Mouse (Mus musculus): Measurements from ENCODE around the gene Pdha2. TPM values are rescaled to one million over a fixed set of nuclear protein-coding genes. Genes with fewer than 3 reads are reported as not detected.

Gene Pdha2
- polyA plus RNA-seq (2014; fragmentation: Nextera tagmentation; extraction: Ambion mirVana): not detected in 2 replicates

DNA sequence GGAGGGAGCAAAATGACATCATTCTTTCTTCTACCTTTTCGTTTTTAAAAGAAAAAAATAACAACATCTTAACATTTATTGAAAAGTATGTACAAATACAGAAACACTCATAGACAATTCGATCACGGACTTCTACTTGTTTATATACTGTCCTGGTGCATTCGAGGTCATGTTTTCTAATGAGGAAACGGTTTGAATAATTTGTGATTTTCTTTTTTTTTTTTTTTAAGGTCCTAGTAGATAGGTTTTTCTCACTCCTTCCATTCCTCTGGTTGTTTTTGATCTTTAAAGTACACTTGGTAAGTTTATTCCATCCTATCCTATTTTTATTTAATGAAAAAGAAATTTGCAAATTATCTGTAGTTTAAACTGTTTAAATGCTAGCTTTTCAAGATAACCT is at the start of gene Pdha2:
Pdha2 (minus strand) TSS at position 101 of the 400 bp plus-strand sequence.
- WGBS: 79% methylated on average over 5 of the region's 5 CpGs
- Histone ChIP-seq H3K4me1 (ENCODE audit: control insufficient read depth in 2 of 2, insufficient read depth in 2 of 2, low read length in 2 of 2) (no peaks in the 10 kb centered on the region), H3K4me3 (ENCODE audit: control insufficient read depth in 1 of 2, insufficient read depth in 1 of 2, low read depth in 1 of 2, low read length in 2 of 2) (no peak within 1 kb of the TSS), H3K36me3 (ENCODE audit: control insufficient read depth, insufficient read depth, low read length) (no peaks in the 10 kb centered on the region), H3K4me2 (ENCODE audit: low read length) (no peak within 1 kb of the TSS), H3K27ac (replicated peaks in 1 of 2; ENCODE audit: control insufficient read depth in 1 of 2, insufficient read depth in 1 of 2, low read depth in 2 of 2, low read length in 2 of 2) (no peak within 1 kb of the TSS), H3K9ac (ENCODE audit: low read length) (no peak within 1 kb of the TSS), H3K27me3 (ENCODE audit: control insufficient read depth, insufficient read depth, low read length) (no peaks in the 10 kb centered on the region), H3K9me3 (ENCODE audit: control insufficient read depth, low read length) (peaks cover 5% of the 10 kb centered on the region; the same call in 1 of the 2 replicates)
- no peak for ATAC-seq (ENCODE audit: insufficient number of reproducible peaks, insufficient read depth, low FRiP score, low read depth)

DNA sequence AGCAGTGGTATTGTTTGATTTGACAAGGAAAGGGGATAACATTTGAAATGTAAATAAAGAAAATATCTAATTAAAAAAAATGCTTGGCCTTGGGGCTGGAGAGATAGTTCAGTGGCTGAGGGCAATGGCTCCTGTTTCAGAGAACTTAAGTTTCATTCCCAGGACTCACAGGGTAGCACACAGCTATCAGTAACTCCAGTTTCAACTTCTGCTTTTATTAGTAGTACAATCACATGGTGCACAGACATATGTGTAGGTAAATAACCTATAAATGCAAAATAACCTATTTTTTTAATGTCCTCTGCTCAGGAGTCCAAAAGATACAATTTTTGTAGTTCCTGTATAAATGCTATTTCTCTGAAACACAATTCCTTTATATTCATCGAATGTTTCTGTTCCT is 48.4 kb upstream of the Pdha2 start:
- H3K9ac ChIP-seq (ENCODE audit: low read length): no peak overlapping the region
- no peak overlapping the region for H3K4me2 ChIP-seq (ENCODE audit: low read length)
- H3K27me3 ChIP-seq (ENCODE audit: control insufficient read depth, insufficient read depth, low read length): no peaks in the 10 kb centered on the region
- no peak overlapping the region for H3K27ac ChIP-seq (replicated peaks in 1 of 2; ENCODE audit: control insufficient read depth in 1 of 2, insufficient read depth in 1 of 2, low read depth in 2 of 2, low read length in 2 of 2)
- no peaks in the 10 kb centered on the region for H3K36me3 ChIP-seq (ENCODE audit: control insufficient read depth, insufficient read depth, low read length)
- no peaks in the 10 kb centered on the region for H3K4me1 ChIP-seq (ENCODE audit: control insufficient read depth in 2 of 2, insufficient read depth in 2 of 2, low read length in 2 of 2)
- no peak overlapping the region for H3K4me3 ChIP-seq (ENCODE audit: control insufficient read depth in 1 of 2, insufficient read depth in 1 of 2, low read depth in 1 of 2, low read length in 2 of 2)
- no peak for ATAC-seq (ENCODE audit: insufficient number of reproducible peaks, insufficient read depth, low FRiP score, low read depth)
- H3K9me3 ChIP-seq (ENCODE audit: control insufficient read depth, low read length): no peaks in the 10 kb centered on the region
- WGBS: 82% methylated on average over 1 of the region's 1 CpGs

DNA sequence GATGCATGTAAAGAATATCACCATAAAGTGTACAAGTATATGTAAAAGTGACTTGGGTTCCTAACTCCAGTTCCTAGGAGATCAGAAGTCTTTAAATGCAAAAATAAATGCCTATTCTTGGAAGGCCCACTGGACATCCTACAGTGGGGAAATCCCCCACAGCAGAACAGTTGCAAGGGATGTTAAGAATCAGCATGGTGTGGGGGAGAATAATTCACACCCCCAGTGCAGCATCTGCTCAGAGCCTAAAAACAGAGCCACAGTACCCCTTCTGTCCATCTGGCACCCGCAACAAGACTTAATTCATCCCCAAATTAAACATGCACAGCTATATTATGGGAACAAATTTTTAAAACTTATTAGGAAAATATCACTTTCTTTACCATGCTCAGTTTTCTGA is 39.3 kb upstream of the Pdha2 start:
- Histone ChIP-seq H3K27me3 (ENCODE audit: control insufficient read depth, insufficient read depth, low read length) (no peaks in the 10 kb centered on the region), H3K27ac (replicated peaks in 1 of 2; ENCODE audit: control insufficient read depth in 1 of 2, insufficient read depth in 1 of 2, low read depth in 2 of 2, low read length in 2 of 2) (no peak overlapping the region), H3K9ac (ENCODE audit: low read length) (no peak overlapping the region), H3K4me1 (ENCODE audit: control insufficient read depth in 2 of 2, insufficient read depth in 2 of 2, low read length in 2 of 2) (no peaks in the 10 kb centered on the region), H3K36me3 (ENCODE audit: control insufficient read depth, insufficient read depth, low read length) (no peaks in the 10 kb centered on the region), H3K4me2 (ENCODE audit: low read length) (no peak overlapping the region), H3K4me3 (ENCODE audit: control insufficient read depth in 1 of 2, insufficient read depth in 1 of 2, low read depth in 1 of 2, low read length in 2 of 2) (no peak overlapping the region), H3K9me3 (ENCODE audit: control insufficient read depth, low read length) (no peaks in the 10 kb centered on the region)
- ATAC-seq (ENCODE audit: insufficient number of reproducible peaks, insufficient read depth, low FRiP score, low read depth): no peak
- WGBS: 83% methylated on average over 1 of the region's 1 CpGs

DNA sequence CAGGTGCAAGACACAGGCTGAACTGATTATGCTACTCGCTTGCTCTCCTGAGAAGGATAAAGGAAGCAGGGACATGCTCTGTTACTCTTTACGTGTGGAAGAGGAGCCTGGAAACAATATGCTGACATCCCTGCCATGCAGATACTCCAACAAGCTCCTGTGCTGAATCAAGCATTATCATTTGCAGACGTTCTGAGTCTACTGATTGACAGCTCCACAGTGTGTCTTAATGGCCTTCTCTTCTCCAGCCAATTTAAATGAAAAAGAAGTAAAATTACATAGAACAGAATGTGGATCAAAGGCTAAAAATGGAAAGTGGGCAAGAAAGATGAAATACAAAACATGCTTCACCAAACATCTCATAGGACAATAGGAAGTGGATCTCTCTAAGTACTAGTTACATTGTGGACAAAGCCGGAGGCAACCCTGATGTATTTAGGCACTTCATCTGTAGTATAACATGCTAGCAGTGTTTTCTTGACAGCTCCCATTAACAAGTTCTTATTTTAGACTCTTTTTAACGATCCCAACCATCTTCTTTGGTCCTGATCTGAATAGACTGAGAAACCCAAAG is 32.7 kb upstream of the Pdha2 start:
- ATAC-seq (ENCODE audit: insufficient number of reproducible peaks, insufficient read depth, low FRiP score, low read depth): no peak
- Histone ChIP-seq H3K4me1 (ENCODE audit: control insufficient read depth in 2 of 2, insufficient read depth in 2 of 2, low read length in 2 of 2) (no peaks in the 10 kb centered on the region), H3K36me3 (ENCODE audit: control insufficient read depth, insufficient read depth, low read length) (no peaks in the 10 kb centered on the region), H3K4me3 (ENCODE audit: control insufficient read depth in 1 of 2, insufficient read depth in 1 of 2, low read depth in 1 of 2, low read length in 2 of 2) (no peak overlapping the region), H3K4me2 (ENCODE audit: low read length) (no peak overlapping the region), H3K27me3 (ENCODE audit: control insufficient read depth, insufficient read depth, low read length) (no peaks in the 10 kb centered on the region), H3K27ac (replicated peaks in 1 of 2; ENCODE audit: control insufficient read depth in 1 of 2, insufficient read depth in 1 of 2, low read depth in 2 of 2, low read length in 2 of 2) (no peak overlapping the region), H3K9ac (ENCODE audit: low read length) (no peak overlapping the region), H3K9me3 (ENCODE audit: control insufficient read depth, low read length) (no peaks in the 10 kb centered on the region)
- 46% methylated on average over 5 of the region's 5 CpGs for WGBS

DNA sequence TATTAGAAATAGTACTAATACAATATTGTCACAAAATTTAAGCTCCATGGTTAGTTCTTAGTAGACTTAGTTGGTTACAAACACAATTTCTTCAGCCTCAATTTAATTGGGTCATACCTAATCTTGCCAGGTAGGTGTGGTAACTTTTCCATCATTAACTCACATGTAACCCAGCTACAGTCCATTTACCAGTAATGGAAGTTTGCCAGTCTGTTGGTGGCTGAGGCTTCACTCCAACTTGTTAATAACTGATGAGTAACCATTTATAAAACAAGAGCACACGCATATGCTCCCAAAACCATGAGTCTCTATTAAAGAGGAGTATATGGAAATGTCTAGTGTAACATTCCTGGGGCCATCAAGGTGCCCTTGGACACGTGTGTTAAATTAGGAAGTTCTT is 25.9 kb upstream of the Pdha2 start:
- WGBS: 59% methylated on average over 2 of the region's 2 CpGs
- H3K27ac ChIP-seq (replicated peaks in 1 of 2; ENCODE audit: control insufficient read depth in 1 of 2, insufficient read depth in 1 of 2, low read depth in 2 of 2, low read length in 2 of 2): no peak overlapping the region
- no peak overlapping the region for H3K4me2 ChIP-seq (ENCODE audit: low read length)
- H3K9ac ChIP-seq (ENCODE audit: low read length): no peak overlapping the region
- H3K27me3 ChIP-seq (ENCODE audit: control insufficient read depth, insufficient read depth, low read length): no peaks in the 10 kb centered on the region
- no peaks in the 10 kb centered on the region for H3K9me3 ChIP-seq (ENCODE audit: control insufficient read depth, low read length)
- no peak for ATAC-seq (ENCODE audit: insufficient number of reproducible peaks, insufficient read depth, low FRiP score, low read depth)
- no peaks in the 10 kb centered on the region for H3K4me1 ChIP-seq (ENCODE audit: control insufficient read depth in 2 of 2, insufficient read depth in 2 of 2, low read length in 2 of 2)
- H3K36me3 ChIP-seq (ENCODE audit: control insufficient read depth, insufficient read depth, low read length): no peaks in the 10 kb centered on the region
- H3K4me3 ChIP-seq (ENCODE audit: control insufficient read depth in 1 of 2, insufficient read depth in 1 of 2, low read depth in 1 of 2, low read length in 2 of 2): no peak overlapping the region

DNA sequence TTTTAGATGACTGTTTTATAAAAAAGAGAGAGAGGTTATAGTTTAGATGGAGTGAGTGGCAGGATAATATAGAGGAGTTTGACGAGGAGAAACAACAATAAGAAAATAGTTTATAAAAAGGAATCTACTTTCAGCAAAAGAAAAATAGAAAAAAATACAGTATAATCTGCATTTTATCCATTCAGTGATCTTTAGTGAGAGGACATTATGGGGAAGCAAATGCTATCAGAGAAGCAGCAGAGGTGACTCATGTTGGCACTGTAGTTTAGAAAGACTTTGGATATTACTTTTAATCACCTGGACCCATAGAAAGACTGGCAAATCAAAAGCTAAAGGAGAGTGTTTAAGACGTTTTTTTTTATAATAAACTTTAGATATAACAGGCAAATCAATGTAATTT is 17.0 kb upstream of the Pdha2 start:
- H3K36me3 ChIP-seq (ENCODE audit: control insufficient read depth, insufficient read depth, low read length): no peaks in the 10 kb centered on the region
- H3K4me1 ChIP-seq (ENCODE audit: control insufficient read depth in 2 of 2, insufficient read depth in 2 of 2, low read length in 2 of 2): no peaks in the 10 kb centered on the region
- H3K4me2 ChIP-seq (ENCODE audit: low read length): no peak overlapping the region
- H3K27me3 ChIP-seq (ENCODE audit: control insufficient read depth, insufficient read depth, low read length): no peaks in the 10 kb centered on the region
- 44% methylated on average over 2 of the region's 2 CpGs for WGBS
- no peak for ATAC-seq (ENCODE audit: insufficient number of reproducible peaks, insufficient read depth, low FRiP score, low read depth)
- no peak overlapping the region for H3K27ac ChIP-seq (replicated peaks in 1 of 2; ENCODE audit: control insufficient read depth in 1 of 2, insufficient read depth in 1 of 2, low read depth in 2 of 2, low read length in 2 of 2)
- no peaks in the 10 kb centered on the region for H3K9me3 ChIP-seq (ENCODE audit: control insufficient read depth, low read length)
- H3K4me3 ChIP-seq (ENCODE audit: control insufficient read depth in 1 of 2, insufficient read depth in 1 of 2, low read depth in 1 of 2, low read length in 2 of 2): no peak overlapping the region
- no peak overlapping the region for H3K9ac ChIP-seq (ENCODE audit: low read length)

DNA sequence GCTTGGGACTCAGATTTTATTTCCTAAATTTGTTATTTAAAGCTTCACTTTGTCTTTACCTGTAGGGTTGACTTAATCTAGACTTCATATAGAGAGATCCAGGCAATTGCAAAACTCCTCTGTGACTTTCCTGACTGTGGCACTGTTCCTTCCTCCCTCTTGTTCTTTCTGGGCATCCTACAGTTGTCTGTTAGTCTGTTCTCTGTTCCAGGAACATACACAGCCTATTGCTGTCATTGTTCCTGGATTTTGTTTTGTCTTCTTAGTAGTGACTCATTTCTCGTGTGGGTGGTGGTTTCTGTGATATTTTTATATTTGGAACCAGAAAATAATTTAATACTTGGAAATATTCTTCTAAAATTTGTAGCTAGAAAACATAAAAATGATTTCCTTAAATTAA is 10.2 kb upstream of the Pdha2 start:
- no peak overlapping the region for H3K27ac ChIP-seq (replicated peaks in 1 of 2; ENCODE audit: control insufficient read depth in 1 of 2, insufficient read depth in 1 of 2, low read depth in 2 of 2, low read length in 2 of 2)
- H3K4me1 ChIP-seq (ENCODE audit: control insufficient read depth in 2 of 2, insufficient read depth in 2 of 2, low read length in 2 of 2): peaks cover 0 to 9% of the 10 kb centered on the region in 2 experiments; a peak in 1 of 4 replicates
- no peak overlapping the region for H3K4me3 ChIP-seq (ENCODE audit: control insufficient read depth in 1 of 2, insufficient read depth in 1 of 2, low read depth in 1 of 2, low read length in 2 of 2)
- no peak overlapping the region for H3K4me2 ChIP-seq (ENCODE audit: low read length)
- H3K9me3 ChIP-seq (ENCODE audit: control insufficient read depth, low read length): no peaks in the 10 kb centered on the region
- H3K36me3 ChIP-seq (ENCODE audit: control insufficient read depth, insufficient read depth, low read length): no peaks in the 10 kb centered on the region
- H3K27me3 ChIP-seq (ENCODE audit: control insufficient read depth, insufficient read depth, low read length): no peaks in the 10 kb centered on the region
- no peak overlapping the region for H3K9ac ChIP-seq (ENCODE audit: low read length)
- no peak for ATAC-seq (ENCODE audit: insufficient number of reproducible peaks, insufficient read depth, low FRiP score, low read depth)
- WGBS: 50% methylated on average over 1 of the region's 1 CpGs

DNA sequence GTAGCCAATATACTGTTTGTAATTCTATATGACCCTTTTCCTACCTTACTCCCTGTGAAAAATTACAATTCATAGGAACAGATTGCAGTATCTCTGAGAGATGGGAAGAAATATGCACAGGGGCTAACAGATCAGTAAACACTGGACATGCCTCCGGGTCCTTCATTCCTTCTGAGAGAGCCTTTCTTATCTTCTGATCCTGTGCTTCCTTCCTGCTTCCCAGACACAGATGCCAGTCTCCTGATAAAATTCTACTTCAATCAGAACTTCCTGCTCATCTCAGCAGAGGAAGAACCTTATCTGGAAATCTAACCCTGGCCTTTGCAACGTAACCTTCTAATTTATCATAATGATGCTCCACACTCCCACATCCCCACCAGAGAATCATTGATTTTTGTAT is 6.4 kb upstream of the Pdha2 start:
- whole genome bisulfite sequencing: 17% methylated on average over 2 of the region's 2 CpGs
- no peak for ATAC-seq (ENCODE audit: insufficient number of reproducible peaks, insufficient read depth, low FRiP score, low read depth)
- no peak overlapping the region for H3K4me2 ChIP-seq (ENCODE audit: low read length)

More for the DNA sequence above, 6.4 kb upstream of the Pdha2 start:
- Histone ChIP-seq H3K36me3 (ENCODE audit: control insufficient read depth, insufficient read depth, low read length) (no peaks in the 10 kb centered on the region), H3K9ac (ENCODE audit: low read length) (no peak overlapping the region), H3K4me3 (ENCODE audit: control insufficient read depth in 1 of 2, insufficient read depth in 1 of 2, low read depth in 1 of 2, low read length in 2 of 2) (no peak overlapping the region), H3K27ac (replicated peaks in 1 of 2; ENCODE audit: control insufficient read depth in 1 of 2, insufficient read depth in 1 of 2, low read depth in 2 of 2, low read length in 2 of 2) (no peak overlapping the region), H3K4me1 (ENCODE audit: control insufficient read depth in 2 of 2, insufficient read depth in 2 of 2, low read length in 2 of 2) (peaks cover 0 to 9% of the 10 kb centered on the region in 2 experiments; a peak in 1 of 4 replicates), H3K9me3 (ENCODE audit: control insufficient read depth, low read length) (no peaks in the 10 kb centered on the region), H3K27me3 (ENCODE audit: control insufficient read depth, insufficient read depth, low read length) (no peaks in the 10 kb centered on the region)

Measured in heart, embryonic 14.5 days (tissue).